Mouse (Mus musculus) cortical plate, adult 2 months (tissue): Measurements from ENCODE around the gene Ptprn2.

Experiments
- CTCF ChIP-seq: fragments of 200-500 bp; IDR thresholded peaks from 2 replicates; pipeline ENCODE4 v1.5.1; 2011; ENCODE audit warnings: mild to moderate bottlenecking, control low read depth, low read length; ENCODE audit not compliant: insufficient read depth; ENCODE audit errors: extremely low read depth
- POLR2A ChIP-seq: fragments of 200-500 bp; IDR thresholded peaks from 2 replicates; pipeline ENCODE4 v1.6.1; 2011; ENCODE audit warnings: mild to moderate bottlenecking, low read length, control low read depth; ENCODE audit not compliant: insufficient read depth; ENCODE audit errors: extremely low read depth

GRCm38 (mm10) chr12:116599537-116599936 is 114.0 kb downstream of the Ptprn2 start:
- no peak for TF ChIP-seq CTCF
- TF ChIP-seq POLR2A: no peak
